Mouse (Mus musculus): ENCODE data around the gene Btbd35f1.
"Not testable (repeated sequence)": the region's sequence is repeated elsewhere in the genome, so short reads cannot be mapped to it uniquely, and the experiment has no call there.

Btbd35f1 gene

DNA sequence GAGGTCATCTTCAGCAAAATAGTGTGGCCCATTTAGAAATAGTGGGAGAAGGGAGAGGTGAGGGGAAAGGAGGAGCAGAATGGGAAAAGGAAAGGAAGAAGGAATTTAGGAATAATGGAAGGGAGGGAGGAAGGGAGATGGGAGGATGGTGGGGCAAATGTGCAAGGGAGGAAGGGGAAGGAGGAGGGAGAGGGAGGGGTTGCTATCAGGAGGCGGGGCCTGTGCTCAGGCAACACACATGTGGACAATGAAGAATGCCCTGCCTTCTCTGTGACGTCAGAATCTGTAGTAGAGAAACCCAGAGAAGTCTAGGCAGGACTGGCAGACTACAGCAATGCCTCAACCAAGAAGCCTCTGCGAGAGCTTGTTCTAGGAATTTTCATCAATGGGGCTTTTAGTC, at the start of gene Btbd35f1:
Gene Btbd35f1 (plus strand): TSS at position 301 of the 400 bp plus-strand sequence.
- DNase-seq (ENCODE audit: extremely low read depth, low read depth) = not testable (repeated sequence)

DNA sequence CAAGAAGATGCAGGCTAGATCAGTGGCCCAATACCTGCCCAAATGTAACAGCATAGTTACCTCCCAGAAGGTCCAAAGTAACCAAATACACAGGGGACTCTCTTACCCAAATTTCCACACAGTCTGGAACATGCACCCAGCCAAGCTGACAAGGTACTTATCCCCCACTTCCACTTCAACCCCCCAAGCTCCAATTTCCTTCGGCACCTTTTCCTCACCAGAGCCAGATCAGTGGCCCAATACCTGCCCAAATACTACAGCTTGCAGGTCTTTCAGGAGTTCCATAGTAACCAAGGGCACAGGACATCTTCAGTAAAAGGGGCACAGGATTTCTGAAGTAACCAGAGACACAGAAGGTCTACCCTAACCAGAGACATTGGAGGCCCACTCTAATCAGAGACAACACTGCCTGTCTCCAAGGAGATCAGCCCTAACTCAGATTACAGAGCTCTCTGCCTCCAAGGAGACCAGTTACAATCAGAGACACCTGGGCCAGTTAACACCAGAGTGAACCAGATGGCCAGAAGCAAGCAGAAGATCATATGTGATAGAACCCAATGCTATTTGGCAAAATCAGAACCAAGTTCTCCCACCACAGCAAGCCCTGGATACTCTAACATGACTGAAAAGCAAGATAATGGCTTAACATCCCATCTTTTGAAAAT, 31.2 kb downstream of the Btbd35f1 start:
- DNase-seq (ENCODE audit: extremely low read depth, low read depth) = not testable (repeated sequence)

DNA sequence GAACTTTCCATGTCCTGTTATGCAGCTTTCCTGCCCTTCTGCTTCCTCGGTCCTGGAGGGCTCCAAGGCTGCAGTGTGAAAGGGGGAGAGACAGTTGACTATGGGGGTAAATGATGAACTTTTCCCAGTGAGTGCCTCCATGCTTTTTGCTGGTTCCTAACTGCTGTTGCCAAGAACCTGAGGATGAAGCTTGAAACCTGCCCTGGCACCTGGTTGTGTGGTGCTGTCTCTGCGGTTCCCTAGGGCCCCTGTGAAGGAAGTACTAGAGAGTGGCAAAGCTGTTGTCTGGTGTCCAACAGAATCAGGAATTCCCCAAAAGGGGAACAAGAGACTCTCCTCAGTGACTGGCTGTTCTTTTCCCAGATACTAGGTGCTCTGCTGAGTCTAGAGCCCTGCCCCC, 41.2 kb downstream of the Btbd35f1 start:
- DNase-seq (ENCODE audit: extremely low read depth, low read depth) = not testable (repeated sequence)

DNA sequence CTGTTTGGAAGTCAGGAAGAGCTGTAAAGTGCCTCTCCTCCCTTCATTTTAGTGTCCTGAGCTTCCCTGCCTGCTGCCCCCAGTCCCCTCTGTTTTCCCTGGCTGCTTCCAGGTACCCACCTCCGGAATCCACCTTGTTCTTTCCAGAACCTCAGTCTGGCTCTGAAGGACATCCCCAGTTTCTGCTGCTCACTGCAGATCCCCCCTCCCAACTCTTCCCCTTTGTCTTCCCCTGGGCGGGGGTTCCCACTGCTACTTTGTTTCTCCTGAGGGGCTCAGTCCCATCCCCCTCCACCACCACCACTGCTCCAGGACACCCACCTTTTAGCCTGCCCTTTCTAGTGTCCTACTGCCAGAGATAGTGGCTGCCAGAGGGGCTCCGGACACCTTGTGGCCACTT, 41.6 kb downstream of the Btbd35f1 start:
- not testable (repeated sequence) for DNase-seq (ENCODE audit: extremely low read depth, low read depth)
